Mouse (Mus musculus) megakaryocyte, embryonic 14.5 days (primary cell): ENCODE data around the gene Mobp.

Experiments used
- FLI1 ChIP-seq: IDR thresholded peaks from 2 replicates; pipeline ENCODE4 v1.6.1; 2012; ENCODE audit warnings: low read length, inconsistent platforms, mixed read lengths
- GATA1 ChIP-seq: IDR thresholded peaks from 3 replicates; pipeline ENCODE4 v1.6.1; 2012; ENCODE audit warnings: mixed read lengths, low read length, inconsistent platforms, borderline replicate concordance

- TF ChIP-seq GATA1 (no peak), FLI1 (no peak)
Observed at GRCm38 (mm10) chr9:120202683-120203082, 53.2 kb downstream of the Mobp start.
